Mouse (Mus musculus) embryonic facial prominence, embryonic 10.5 days (tissue): ENCODE results near the gene Psma2. TPM values are rescaled to one million over a fixed set of nuclear protein-coding genes. Genes with fewer than 3 reads are reported as not detected.

Source experiments
- DNase-seq: peaks from one replicate; pipeline ENCODE4 v3.0.0-alpha.2; 2017; ENCODE audit warnings: low spot score
- H3K27ac ChIP-seq: fragments of 300-500 bp; sonication (generic); replicated peaks from 2 replicates; pipeline ENCODE4 v1.5.1; 2016; ENCODE audit warnings: mild to moderate bottlenecking
- H3K27me3 ChIP-seq: fragments of 300-500 bp; sonication (generic); replicated peaks from 2 replicates; pipeline ENCODE4 v1.6.1; 2016; ENCODE audit warnings: low read depth, mild to moderate bottlenecking; ENCODE audit not compliant: poor library complexity, severe bottlenecking
- H3K36me3 ChIP-seq: fragments of 300-500 bp; sonication (generic); replicated peaks from 2 replicates; pipeline ENCODE4 v1.6.1; 2016; ENCODE audit warnings: mild to moderate bottlenecking, moderate library complexity
- H3K4me1 ChIP-seq: fragments of 300-500 bp; sonication (generic); 2 replicates; pipeline ENCODE4 v1.6.1; 2016
- H3K4me3 ChIP-seq: fragments of 300-500 bp; sonication (generic); 2 replicates; pipeline ENCODE4 v1.5.1; 2016; ENCODE audit warnings: mild to moderate bottlenecking, moderate library complexity
- H3K9me3 ChIP-seq: fragments of 300-500 bp; sonication (generic); 2 replicates; pipeline ENCODE4 v1.6.1; 2016; ENCODE audit warnings: mild to moderate bottlenecking
- WGBS: fragments of 180-500 bp; shearing (Covaris S2); methylation state at CpG from one replicate; pipeline ENCODE4 v1.1.7; 2016; 5-methylcytosine and 5-hydroxymethylcytosine counted together
- polyA plus RNA-seq: library from polyadenylated mRNA; unstranded; fragments of >200 nt; fragmentation: Nextera tagmentation; extraction: Ambion mirVana; gene quantifications from 2 replicates; pipeline ENCODE4 v1.2.1, GENCODE M21; 2016

Gene Psma2
- polyA plus RNA-seq, 1 experiment from 2014 or later: 241 TPM

DNA sequence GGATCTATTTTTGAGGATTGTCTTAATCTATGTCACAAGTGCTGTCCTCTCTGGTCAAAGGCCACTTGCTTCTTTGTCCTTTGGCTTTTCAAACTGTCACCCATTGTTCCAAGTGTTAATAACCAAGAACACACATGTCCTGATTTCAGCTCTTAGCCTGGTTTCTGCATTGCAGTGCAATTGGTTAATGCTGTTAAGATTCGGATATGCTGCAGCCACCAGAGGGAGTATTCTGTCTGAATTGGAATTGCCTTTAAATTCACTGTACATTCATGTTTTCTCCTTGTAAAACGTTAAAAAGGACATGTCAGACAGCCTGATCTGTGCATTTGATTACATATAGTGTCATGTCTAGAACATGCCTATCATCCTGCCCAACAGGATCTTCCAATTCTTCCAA lies 57.3 kb downstream of the Psma2 start:
- H3K4me3 ChIP-seq: no peak overlapping the region
- no peak overlapping the region for H3K27ac ChIP-seq
- WGBS: 38% methylated on average over 2 of the region's 2 CpGs
- H3K27me3 ChIP-seq: no peaks in the 10 kb centered on the region
- H3K36me3 ChIP-seq: no peaks in the 10 kb centered on the region
- DNase-seq: no peak
- H3K4me1 ChIP-seq: no peaks in the 10 kb centered on the region
- no peaks in the 10 kb centered on the region for H3K9me3 ChIP-seq

DNA sequence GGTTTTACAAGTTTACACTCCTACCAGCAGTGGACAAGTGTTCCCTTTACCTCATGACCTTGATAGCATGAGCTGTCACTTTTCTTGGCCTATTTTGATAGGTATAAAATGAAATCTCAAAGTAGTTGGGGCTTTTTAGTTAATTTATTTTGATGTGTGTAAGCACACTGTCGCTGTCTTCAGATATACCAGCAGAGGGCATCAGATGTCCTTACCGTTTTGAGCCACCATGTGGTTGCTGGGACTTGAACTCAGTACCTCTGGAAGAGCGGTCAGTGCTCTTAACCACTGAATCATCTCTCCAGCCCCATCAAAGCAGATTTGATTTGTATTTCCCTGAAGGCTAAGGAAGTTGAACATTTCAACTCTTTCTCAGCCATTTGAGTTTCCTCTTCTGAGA lies 75.9 kb downstream of the Psma2 start:
- no peak for DNase-seq
- WGBS: 69% methylated on average over 3 of the region's 3 CpGs
- Histone ChIP-seq H3K4me1 (no peaks in the 10 kb centered on the region), H3K36me3 (no peaks in the 10 kb centered on the region), H3K4me3 (no peak overlapping the region), H3K27me3 (no peaks in the 10 kb centered on the region), H3K27ac (no peak overlapping the region), H3K9me3 (no peaks in the 10 kb centered on the region)

GRCm38 (mm10) chr13:14716801-14717200 lies 103.8 kb downstream of the Psma2 start:
- WGBS: 84% methylated on average over 2 of the region's 2 CpGs
- Histone ChIP-seq H3K27ac (no peak overlapping the region), H3K27me3 (no peaks in the 10 kb centered on the region), H3K4me3 (no peak overlapping the region), H3K9me3 (no peaks in the 10 kb centered on the region), H3K36me3 (no peaks in the 10 kb centered on the region), H3K4me1 (no peaks in the 10 kb centered on the region)
- no peak for DNase-seq

GRCm38 (mm10) chr13:14717755-14718154 lies 104.7 kb downstream of the Psma2 start:
- Histone ChIP-seq H3K4me3 (no peak overlapping the region), H3K27me3 (no peaks in the 10 kb centered on the region), H3K36me3 (no peaks in the 10 kb centered on the region), H3K9me3 (no peaks in the 10 kb centered on the region), H3K27ac (no peak overlapping the region), H3K4me1 (no peaks in the 10 kb centered on the region)
- WGBS: 61% methylated on average over 3 of the region's 3 CpGs
- no peak for DNase-seq

Other genes with a start within 250 kb of the Psma2 start
- 1.5 and 1.6 TPM in 2 replicates for gene Hecw1, start 90.0 kb upstream of the Psma2 start, polyA plus RNA-seq
- 111 and 113 TPM in 2 replicates for gene Mrpl32, start 75 bp upstream of the Psma2 start, polyA plus RNA-seq
- gene AW209491, start 16.9 kb downstream of the Psma2 start, polyA plus RNA-seq: 34.8 and 35.8 TPM in 2 replicates